Mouse (Mus musculus) stomach, postnatal 0 days (tissue): Measurements from ENCODE around the gene Olfr1076.

Source experiments
- CTCF ChIP-seq: IDR thresholded peaks from 2 replicates; pipeline ENCODE4 v1.5.1; 2016; ENCODE audit warnings: antibody characterized with exemption, low read depth, mild to moderate bottlenecking, moderate library complexity
- EP300 ChIP-seq: optimal IDR thresholded peaks from 2 replicates; pipeline ENCODE3; 2016; ENCODE audit warnings: antibody characterized with exemption

GRCm38 (mm10) chr2:86460434-86460833 is 47.8 kb upstream of the Olfr1076 start:
- TF ChIP-seq CTCF (no peak), EP300 (no peak)
